Mouse (Mus musculus): ENCODE measurements around the gene Abracl. TPM values are rescaled to one million over a fixed set of nuclear protein-coding genes. Genes with fewer than 3 reads are reported as not detected.

Abracl gene
- polyA plus RNA-seq, 1 experiment: 65.7 TPM

DNA sequence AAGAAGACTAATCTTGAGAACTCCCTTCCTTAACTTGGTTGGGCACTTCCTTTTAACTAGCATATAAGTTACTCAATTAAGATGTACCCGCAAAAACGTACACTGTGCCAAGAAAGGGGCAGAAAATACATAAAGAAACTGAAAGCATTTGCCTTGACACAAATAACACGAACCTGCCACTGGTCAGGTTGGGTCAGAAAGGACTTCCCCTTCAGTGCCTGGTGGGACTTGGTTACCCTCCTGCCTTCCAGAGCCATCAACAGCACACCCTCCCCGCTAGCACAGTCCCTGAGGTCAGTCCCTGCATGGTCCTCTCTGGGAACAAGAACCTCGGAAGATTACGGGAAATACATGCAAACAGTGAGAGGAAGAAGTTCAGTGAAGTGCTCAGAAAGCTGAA is 34.0 kb downstream of the Abracl start:
- Histone ChIP-seq H3K4me2 (ENCODE audit: low read depth) (no peak overlapping the region), H3K36me3 (ENCODE audit: control insufficient read depth, insufficient read depth) (no peaks in the 10 kb centered on the region), H3K27me3 (ENCODE audit: control insufficient read depth, insufficient read depth, insufficient read length) (no peaks in the 10 kb centered on the region), H3K79me2 (ENCODE audit: control insufficient read depth, insufficient read depth) (no peaks in the 10 kb centered on the region), H3ac (ENCODE audit: control insufficient read depth, insufficient read length) (no peak overlapping the region), H3K4me3 (no peak overlapping the region)
- TF ChIP-seq TCF3 (IDR thresholded peaks at IDR 0.05; ENCODE audit: insufficient read length, low read depth): no peak

DNA sequence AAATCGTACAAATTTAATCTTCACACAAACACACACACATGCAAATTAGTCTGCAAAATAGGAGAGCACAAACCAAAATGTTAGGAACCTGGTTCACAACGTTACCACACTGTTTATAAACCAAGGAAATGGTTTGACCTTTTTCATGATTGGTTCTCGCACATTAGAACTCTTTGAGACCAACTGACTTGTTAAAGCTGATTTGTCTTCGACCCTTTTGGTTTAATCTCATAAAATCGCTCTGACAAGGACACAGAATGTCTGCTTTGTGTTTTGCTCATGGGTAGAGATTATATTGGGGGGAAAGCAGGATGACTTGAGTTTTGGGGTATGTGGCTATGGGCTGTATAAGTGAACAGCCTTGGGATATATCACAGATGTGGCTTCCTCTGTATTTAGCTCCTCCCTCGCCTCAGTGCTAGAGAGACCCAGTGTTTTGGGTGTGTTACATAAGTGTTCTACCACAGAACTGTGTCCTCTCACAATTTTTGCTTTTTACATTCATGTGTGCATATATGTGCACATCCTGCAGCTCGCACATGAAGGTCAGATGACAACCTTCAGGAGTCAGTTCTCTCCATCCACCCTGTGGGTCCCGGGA is 35.2 kb downstream of the Abracl start:
- H3K4me2 ChIP-seq (ENCODE audit: low read depth): no peak overlapping the region
- H3K4me3 ChIP-seq: no peak overlapping the region
- no peaks in the 10 kb centered on the region for H3K36me3 ChIP-seq (ENCODE audit: control insufficient read depth, insufficient read depth)
- TF ChIP-seq POLR2A (IDR thresholded peaks at IDR 0.05; ENCODE audit: insufficient read length, low read depth) (no peak), SRF (IDR thresholded peaks at IDR 0.05; ENCODE audit: control insufficient read depth, insufficient read length, low read depth) (no peak), TCF3 (IDR thresholded peaks at IDR 0.05; ENCODE audit: insufficient read length, low read depth) (no peak), REST (IDR thresholded peaks at IDR 0.05; ENCODE audit: insufficient read depth, insufficient read length) (no peak), MAX (IDR thresholded peaks at IDR 0.05; ENCODE audit: low read depth) (no peak), TCF12 (IDR thresholded peaks at IDR 0.05; ENCODE audit: insufficient read depth, poor library complexity, severe bottlenecking) (no peak), MYOD1 (IDR thresholded peaks at IDR 0.05; ENCODE audit: control insufficient read depth in 1 of 3, insufficient read length in 2 of 3, low read depth in 2 of 3) (no peak), E2F4 (IDR thresholded peaks at IDR 0.05; ENCODE audit: insufficient read depth) (no peak), CEBPB (IDR thresholded peaks at IDR 0.05; ENCODE audit: insufficient read depth, poor library complexity, severe bottlenecking) (no peak), MYOG (IDR thresholded peaks at IDR 0.05; ENCODE audit: control insufficient read depth in 1 of 3, insufficient read depth in 1 of 3, insufficient read length in 2 of 3, low read depth in 2 of 3) (no peak)
- H3ac ChIP-seq (ENCODE audit: control insufficient read depth, insufficient read length): no peak overlapping the region
- no peaks in the 10 kb centered on the region for H3K79me2 ChIP-seq (ENCODE audit: control insufficient read depth, insufficient read depth)
- H3K27me3 ChIP-seq (ENCODE audit: control insufficient read depth, insufficient read depth, insufficient read length): no peaks in the 10 kb centered on the region

DNA sequence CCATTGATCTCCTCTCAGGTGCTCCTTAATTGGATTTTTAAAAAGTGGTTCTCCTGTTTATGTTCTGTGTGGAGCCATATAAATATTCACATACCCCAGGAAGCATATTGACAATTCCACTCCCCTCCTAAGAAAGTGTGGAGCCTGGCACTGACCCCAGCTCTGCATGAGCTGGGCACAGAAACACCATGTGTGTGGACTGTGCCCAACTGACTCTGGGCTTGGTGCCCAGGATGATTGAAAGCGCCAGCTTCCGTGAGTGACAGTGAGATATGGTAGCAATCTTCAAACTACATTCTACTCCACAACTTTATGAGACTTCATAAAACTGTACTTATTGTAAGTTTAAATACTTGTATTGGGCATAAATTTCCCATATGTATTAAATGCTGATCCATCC is 39.8 kb downstream of the Abracl start:
- Histone ChIP-seq H3K36me3 (ENCODE audit: control insufficient read depth, insufficient read depth) (no peaks in the 10 kb centered on the region), H3K27me3 (ENCODE audit: control insufficient read depth, insufficient read depth, insufficient read length) (no peaks in the 10 kb centered on the region), H3K4me3 (no peak overlapping the region), H3ac (ENCODE audit: control insufficient read depth, insufficient read length) (no peak overlapping the region), H3K79me2 (ENCODE audit: control insufficient read depth, insufficient read depth) (no peaks in the 10 kb centered on the region), H3K4me2 (ENCODE audit: low read depth) (no peak overlapping the region)
- TF ChIP-seq USF1 (IDR thresholded peaks at IDR 0.05; ENCODE audit: low read depth) (no peak), MAX (IDR thresholded peaks at IDR 0.05; ENCODE audit: low read depth) (no peak), POLR2A (IDR thresholded peaks at IDR 0.05; ENCODE audit: insufficient read length, low read depth) (no peak), REST (IDR thresholded peaks at IDR 0.05; ENCODE audit: insufficient read depth, insufficient read length) (no peak), MYOG (IDR thresholded peaks at IDR 0.05; ENCODE audit: control insufficient read depth in 1 of 3, insufficient read depth in 1 of 3, insufficient read length in 2 of 3, low read depth in 2 of 3) (no peak), MYOD1 (IDR thresholded peaks at IDR 0.05; ENCODE audit: control insufficient read depth in 1 of 3, insufficient read length in 2 of 3, low read depth in 2 of 3) (no peak), CEBPB (IDR thresholded peaks at IDR 0.05; ENCODE audit: insufficient read depth, poor library complexity, severe bottlenecking) (no peak), TCF12 (IDR thresholded peaks at IDR 0.05; ENCODE audit: insufficient read depth, poor library complexity, severe bottlenecking) (no peak), TCF3 (IDR thresholded peaks at IDR 0.05; ENCODE audit: insufficient read length, low read depth) (no peak), SRF (IDR thresholded peaks at IDR 0.05; ENCODE audit: control insufficient read depth, insufficient read length, low read depth) (no peak)

DNA sequence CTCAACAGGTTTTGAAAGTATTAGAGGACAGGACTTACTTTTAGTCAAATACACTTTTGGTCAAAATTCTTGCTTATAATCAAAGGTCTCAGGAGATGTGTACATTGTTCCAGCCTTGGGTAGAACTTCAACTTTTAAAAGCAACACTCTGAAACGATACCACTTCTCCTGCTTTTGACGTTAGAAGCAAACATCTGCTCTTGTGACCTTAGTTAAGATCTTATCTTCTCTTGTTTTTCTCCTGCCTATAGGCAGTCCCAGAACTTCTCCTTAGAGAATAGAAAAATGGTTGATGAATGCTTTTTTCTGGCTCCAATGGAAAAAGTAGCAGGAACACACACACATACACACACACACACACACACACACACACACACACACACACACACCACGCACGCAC is 57.0 kb downstream of the Abracl start:
- no peak overlapping the region for H3K4me3 ChIP-seq
- no peak overlapping the region for H3K4me2 ChIP-seq (ENCODE audit: low read depth)
- H3K27me3 ChIP-seq (ENCODE audit: control insufficient read depth, insufficient read depth, insufficient read length): no peaks in the 10 kb centered on the region
- H3K36me3 ChIP-seq (ENCODE audit: control insufficient read depth, insufficient read depth): no peaks in the 10 kb centered on the region
- TF ChIP-seq E2F4 (IDR thresholded peaks at IDR 0.05; ENCODE audit: insufficient read depth) (no peak), REST (IDR thresholded peaks at IDR 0.05; ENCODE audit: insufficient read depth, insufficient read length) (no peak), CEBPB (IDR thresholded peaks at IDR 0.05; ENCODE audit: insufficient read depth, poor library complexity, severe bottlenecking) (no peak), MAX (IDR thresholded peaks at IDR 0.05; ENCODE audit: low read depth) (no peak), TCF12 (IDR thresholded peaks at IDR 0.05; ENCODE audit: insufficient read depth, poor library complexity, severe bottlenecking) (no peak), MYOG (IDR thresholded peaks at IDR 0.05; ENCODE audit: control insufficient read depth in 1 of 3, insufficient read depth in 1 of 3, insufficient read length in 2 of 3, low read depth in 2 of 3) (no peak), POLR2AphosphoS2 (IDR thresholded peaks at IDR 0.05; ENCODE audit: insufficient read length, low read depth) (no peak), MYOD1 (IDR thresholded peaks at IDR 0.05; ENCODE audit: control insufficient read depth in 1 of 3, insufficient read length in 2 of 3, low read depth in 2 of 3) (no peak), TCF3 (IDR thresholded peaks at IDR 0.05; ENCODE audit: insufficient read length, low read depth) (no peak), USF1 (IDR thresholded peaks at IDR 0.05; ENCODE audit: low read depth) (no peak), SRF (IDR thresholded peaks at IDR 0.05; ENCODE audit: control insufficient read depth, insufficient read length, low read depth) (no peak), POLR2A (IDR thresholded peaks at IDR 0.05; ENCODE audit: insufficient read length, low read depth) (no peak)
- H3ac ChIP-seq (ENCODE audit: control insufficient read depth, insufficient read length): no peak overlapping the region
- no peaks in the 10 kb centered on the region for H3K79me2 ChIP-seq (ENCODE audit: control insufficient read depth, insufficient read depth)

Other genes with a start within 250 kb of the Abracl start
- 7.0 TPM for gene Txlnb, start 227.1 kb downstream of the Abracl start, polyA plus RNA-seq (2012; fragmentation: generic; extraction: Trizol)
- 4.1 TPM for gene Heca, start 75.2 kb downstream of the Abracl start, polyA plus RNA-seq (2012; fragmentation: generic; extraction: Trizol)
- 33.7 TPM for gene Reps1, start 32.6 kb upstream of the Abracl start, polyA plus RNA-seq (2012; fragmentation: generic; extraction: Trizol)
- 1.1 TPM for gene Ect2l, start 187.6 kb upstream of the Abracl start, polyA plus RNA-seq (2012; fragmentation: generic; extraction: Trizol)
- 7.3 TPM for gene Ccdc28a, start 211.7 kb upstream of the Abracl start, polyA plus RNA-seq (2012; fragmentation: generic; extraction: Trizol)